Mouse (Mus musculus) stomach, embryonic 16.5 days (tissue): Measurements from ENCODE around the gene Cetn4. TPM values are rescaled to one million over a fixed set of nuclear protein-coding genes. Genes with fewer than 3 reads are reported as not detected.

Source experiments
- ATAC-seq: fragments of 200-750 bp; cut with Nextera tagmentation; 2 replicates; pipeline ENCODE4 v1.8.0; 2017; ENCODE audit warnings: moderate number of reproducible peaks, moderate TSS enrichment; ENCODE audit not compliant: insufficient read depth, low FRiP score
- H3K27ac ChIP-seq: fragments of 300-500 bp; sonication (generic); 2 replicates; pipeline ENCODE4 v1.5.1; 2014; ENCODE audit warnings: low read length
- H3K27me3 ChIP-seq: fragments of 300-500 bp; sonication (generic); 2 replicates; pipeline ENCODE4 v1.6.1; 2014; ENCODE audit warnings: low read length, control low read depth, mixed read lengths; ENCODE audit not compliant: control insufficient read depth, insufficient read depth
- H3K36me3 ChIP-seq: fragments of 300-500 bp; sonication (generic); 2 replicates; pipeline ENCODE4 v1.6.1; 2014; ENCODE audit warnings: low read length; ENCODE audit not compliant: control insufficient read depth, insufficient read depth
- H3K4me1 ChIP-seq: fragments of 300-500 bp; sonication (generic); 2 replicates; pipeline ENCODE4 v1.6.1; 2014; ENCODE audit warnings: low read length, control low read depth, mixed read lengths; ENCODE audit not compliant: control insufficient read depth, insufficient read depth
- H3K4me2 ChIP-seq: fragments of 300-500 bp; sonication (generic); 2 replicates; pipeline ENCODE4 v1.6.1; 2014; ENCODE audit warnings: low read depth, low read length, mixed read lengths
- H3K4me3 ChIP-seq: fragments of 300-500 bp; sonication (generic); replicated peaks from 2 replicates; pipeline ENCODE4 v1.5.1; 2014; ENCODE audit warnings: mild to moderate bottlenecking, low read length
- H3K9ac ChIP-seq: fragments of 300-500 bp; sonication (generic); 2 replicates; pipeline ENCODE4 v1.6.1; 2014; ENCODE audit warnings: low read length
- H3K9me3 ChIP-seq: fragments of 300-500 bp; sonication (generic); replicated peaks from 2 replicates; pipeline ENCODE4 v1.6.1; 2016; ENCODE audit warnings: low read length, control low read depth; ENCODE audit not compliant: control insufficient read depth
- whole genome bisulfite sequencing: fragments of 180-500 bp; shearing (Covaris S2); extraction: QIAGEN DNeasy Blood & Tissue Kit; methylation state at CpG from one replicate; pipeline ENCODE4 v1.1.7; 2014; 5-methylcytosine and 5-hydroxymethylcytosine counted together
- polyA plus RNA-seq: library from polyadenylated mRNA; unstranded; fragments of >200 nt; fragmentation: Nextera tagmentation; extraction: Ambion mirVana; gene quantifications from 2 replicates; pipeline ENCODE4 v1.2.1, GENCODE M21; 2015

Cetn4 gene
- polyA plus RNA-seq, 1 experiment from 2014 or later, result 3.0 TPM

GRCm38 (mm10) chr3:37289237-37289636, 23.3 kb downstream of the Cetn4 start:
- WGBS, result 91% methylated on average over 2 of the region's 2 CpGs
- ATAC-seq, result no peak
- H3K36me3 ChIP-seq, result no peaks in the 10 kb centered on the region
- no peaks in the 10 kb centered on the region for H3K9me3 ChIP-seq
- no peak overlapping the region for H3K9ac ChIP-seq
- H3K27ac ChIP-seq, result no peak overlapping the region
- H3K4me2 ChIP-seq, result no peak overlapping the region
- H3K27me3 ChIP-seq, result no peaks in the 10 kb centered on the region
- H3K4me3 ChIP-seq, result no peak overlapping the region
- no peaks in the 10 kb centered on the region for H3K4me1 ChIP-seq

GRCm38 (mm10) chr3:37283234-37283633, 29.3 kb downstream of the Cetn4 start:
- no peak for ATAC-seq
- WGBS, result 73% methylated on average over 4 of the region's 4 CpGs

GRCm38 (mm10) chr3:37282299-37282922, 30.1 kb downstream of the Cetn4 start:
- Histone ChIP-seq H3K9ac (no peak overlapping the region), H3K4me2 (no peak overlapping the region), H3K27ac (no peak overlapping the region), H3K4me3 (no peak overlapping the region), H3K9me3 (no peaks in the 10 kb centered on the region), H3K27me3 (no peaks in the 10 kb centered on the region), H3K36me3 (no peaks in the 10 kb centered on the region), H3K4me1 (no peaks in the 10 kb centered on the region)
- no peak for ATAC-seq
- 82% methylated on average over 11 of the region's 11 CpGs for WGBS

More at GRCm38 (mm10) chr3:37283234-37283633, 29.3 kb downstream of the Cetn4 start:
- Histone ChIP-seq H3K4me2 (no peak overlapping the region), H3K9ac (no peak overlapping the region), H3K4me3 (no peak overlapping the region), H3K4me1 (no peaks in the 10 kb centered on the region), H3K9me3 (no peaks in the 10 kb centered on the region), H3K27ac (no peak overlapping the region), H3K36me3 (no peaks in the 10 kb centered on the region), H3K27me3 (no peaks in the 10 kb centered on the region)

- H3K4me3 ChIP-seq, result no peak overlapping the region
- no peak overlapping the region for H3K4me2 ChIP-seq
- ATAC-seq, result no peak
- no peaks in the 10 kb centered on the region for H3K27me3 ChIP-seq
- H3K27ac ChIP-seq, result no peak overlapping the region
- H3K36me3 ChIP-seq, result no peaks in the 10 kb centered on the region
- 61% methylated on average over 8 of the region's 8 CpGs for WGBS
- no peaks in the 10 kb centered on the region for H3K4me1 ChIP-seq
- H3K9ac ChIP-seq, result no peak overlapping the region
- no peaks in the 10 kb centered on the region for H3K9me3 ChIP-seq
These were observed 31.6 kb downstream of the Cetn4 start for GRCm38 (mm10) chr3:37280871-37281270.

GRCm38 (mm10) chr3:37280221-37280620, 32.3 kb downstream of the Cetn4 start:
- ATAC-seq, result no peak
- Histone ChIP-seq H3K4me1 (no peaks in the 10 kb centered on the region), H3K9me3 (no peaks in the 10 kb centered on the region), H3K4me2 (no peak overlapping the region), H3K4me3 (no peak overlapping the region), H3K27ac (no peak overlapping the region), H3K36me3 (no peaks in the 10 kb centered on the region), H3K9ac (no peak overlapping the region), H3K27me3 (no peaks in the 10 kb centered on the region)
- 78% methylated on average over 1 of the region's 1 CpGs for WGBS

- Histone ChIP-seq H3K4me3 (no peak overlapping the region), H3K9ac (no peak overlapping the region), H3K27me3 (no peaks in the 10 kb centered on the region), H3K9me3 (no peaks in the 10 kb centered on the region), H3K27ac (no peak overlapping the region), H3K4me1 (no peaks in the 10 kb centered on the region), H3K36me3 (no peaks in the 10 kb centered on the region), H3K4me2 (no peak overlapping the region)
- WGBS, result 72% methylated on average over 6 of the region's 6 CpGs
- ATAC-seq, result no peak
These were observed 37.8 kb downstream of the Cetn4 start for GRCm38 (mm10) chr3:37274661-37275060.

GRCm38 (mm10) chr3:37273092-37273491, 39.4 kb downstream of the Cetn4 start:
- no peaks in the 10 kb centered on the region for H3K36me3 ChIP-seq
- H3K4me3 ChIP-seq, result no peak overlapping the region
- H3K4me1 ChIP-seq, result no peaks in the 10 kb centered on the region
- no peak overlapping the region for H3K4me2 ChIP-seq
- H3K27me3 ChIP-seq, result no peaks in the 10 kb centered on the region
- WGBS, result 76% methylated on average over 7 of the region's 7 CpGs
- H3K9me3 ChIP-seq, result no peaks in the 10 kb centered on the region
- H3K9ac ChIP-seq, result no peak overlapping the region
- ATAC-seq, result no peak
- H3K27ac ChIP-seq, result no peak overlapping the region

- no peak overlapping the region for H3K4me3 ChIP-seq
These were observed 41.3 kb downstream of the Cetn4 start for GRCm38 (mm10) chr3:37271209-37271608.

GRCm38 (mm10) chr3:37269926-37270325, 42.6 kb downstream of the Cetn4 start:
- no peak for ATAC-seq
- Histone ChIP-seq H3K27ac (no peak overlapping the region), H3K36me3 (no peaks in the 10 kb centered on the region), H3K9ac (no peak overlapping the region), H3K4me2 (no peak overlapping the region), H3K9me3 (no peaks in the 10 kb centered on the region), H3K27me3 (no peaks in the 10 kb centered on the region), H3K4me3 (no peak overlapping the region), H3K4me1 (no peaks in the 10 kb centered on the region)
- 93% methylated on average over 4 of the region's 4 CpGs for WGBS

More at GRCm38 (mm10) chr3:37271209-37271608, 41.3 kb downstream of the Cetn4 start:
- H3K4me1 ChIP-seq, result no peaks in the 10 kb centered on the region
- no peak overlapping the region for H3K27ac ChIP-seq
- no peak overlapping the region for H3K9ac ChIP-seq
- H3K36me3 ChIP-seq, result no peaks in the 10 kb centered on the region
- 4% methylated on average over 1 of the region's 1 CpGs for WGBS
- no peaks in the 10 kb centered on the region for H3K27me3 ChIP-seq
- no peak for ATAC-seq
- H3K4me2 ChIP-seq, result no peak overlapping the region
- H3K9me3 ChIP-seq, result no peaks in the 10 kb centered on the region
